Mouse (Mus musculus) liver, embryonic 11.5 days (tissue): ENCODE data around the gene Hdac9. TPM values are rescaled to one million over a fixed set of nuclear protein-coding genes. Genes with fewer than 3 reads are reported as not detected.

ENCODE experiments used
- polyA plus RNA-seq: library from polyadenylated mRNA; unstranded; fragments of >200 nt; fragmentation: Nextera tagmentation; extraction: Ambion mirVana; gene quantifications from 2 replicates; pipeline ENCODE4 v1.2.1, GENCODE M21; 2014

Gene Hdac9
- polyA plus RNA-seq, 1 experiment from 2014 or later: 3.5 TPM

Other genes starting within 250 kb of the Hdac9 start
- not detected in 2 replicates for gene Prps1l1, start 67.7 kb upstream of the Hdac9 start, polyA plus RNA-seq
- 13.9 and 16.6 TPM in 2 replicates for gene Snx13, start 130.1 kb upstream of the Hdac9 start, polyA plus RNA-seq